Mouse (Mus musculus): ENCODE measurements around the gene Arl10. TPM values are rescaled to one million over a fixed set of nuclear protein-coding genes. Genes with fewer than 3 reads are reported as not detected.

Gene Arl10
- total and polyA plus RNA-seq, 3 experiments = 6.2 to 8.9 (median 6.8) TPM

- WGBS = 64% methylated on average over 11 of the region's 11 CpGs
- Histone ChIP-seq H3K79me2 (replicated peaks; ENCODE audit: control insufficient read depth, insufficient read depth, low read length) (peaks cover 1% of the 10 kb centered on the region; the same call in 1 of the 2 replicates), H3K9ac (ENCODE audit: low read depth, low read length) (no peak overlapping the region), H3K4me1 (ENCODE audit: control insufficient read depth, insufficient read depth, low read length) (peaks cover 7% of the 10 kb centered on the region), H3K27ac (peak overlapping the region; percentile 18), H3K36me3 (ENCODE audit: control insufficient read depth, insufficient read depth, low read length) (0 out of 2 replicates have a peak, but pooled peaks cover 2% of the 10 kb centered on the region), H3K4me3 (no peak overlapping the region), H3K27me3 (ENCODE audit: control insufficient read depth, insufficient read depth, low read length) (no peaks in the 10 kb centered on the region)
- intact Hi-C loops (cut with DNase I) = no loop called here
- TF ChIP-seq EP300 (IDR thresholded peaks at IDR 0.05; ENCODE audit: insufficient read depth, low read depth, low read length) = no peak
- TF ChIP-seq POLR2A (IDR thresholded peaks at IDR 0.05; ENCODE audit: insufficient read depth, low read depth, low read length) = no peak
- no peak for TF ChIP-seq CTCF (IDR thresholded peaks at IDR 0.05)
- no peak for DNase-seq
Observed at GRCm38 (mm10) chr13:54585831-54586230, 11.0 kb downstream of the Arl10 start.

- Histone ChIP-seq H3K4me3 (peak overlapping the region; percentile 65), H3K36me3 (ENCODE audit: control insufficient read depth, insufficient read depth, low read length) (no peaks in the 10 kb centered on the region), H3K4me1 (ENCODE audit: control insufficient read depth, insufficient read depth, low read length) (peaks cover 4% of the 10 kb centered on the region), H3K79me2 (replicated peaks; ENCODE audit: control insufficient read depth, insufficient read depth, low read length) (peaks cover 1% of the 10 kb centered on the region; the same call in 1 of the 2 replicates), H3K27me3 (ENCODE audit: control insufficient read depth, insufficient read depth, low read length) (no peaks in the 10 kb centered on the region), H3K27ac (peak overlapping the region; percentile 94), H3K9ac (ENCODE audit: low read depth, low read length) (peak overlapping the region; percentile 60)
- no peak for DNase-seq
- intact Hi-C loops (cut with DNase I) = no loop called here
- no peak for TF ChIP-seq POLR2A (IDR thresholded peaks at IDR 0.05; ENCODE audit: insufficient read depth, low read depth, low read length)
- TF ChIP-seq EP300 (IDR thresholded peaks at IDR 0.05; ENCODE audit: insufficient read depth, low read depth, low read length) = no peak
- TF ChIP-seq CTCF (IDR thresholded peaks at IDR 0.05) = no peak
- 1% methylated on average over 24 of the region's 24 CpGs for WGBS
Observed at GRCm38 (mm10) chr13:54589414-54589995, 14.7 kb downstream of the Arl10 start.

GRCm38 (mm10) chr13:54589996-54590951 is 15.5 kb downstream of the Arl10 start, which contains the start of the genes Nop16 and Higd2a:
Nop16 (minus strand) TSS chr13:54590090.
Higd2a (plus strand) TSS chr13:54590207.
- Histone ChIP-seq H3K4me1 (ENCODE audit: control insufficient read depth, insufficient read depth, low read length) (peaks cover 4% of the 10 kb centered on the region), H3K4me3 (peak within 1 kb of the TSS; percentile 65), H3K36me3 (ENCODE audit: control insufficient read depth, insufficient read depth, low read length) (no peaks in the 10 kb centered on the region), H3K27ac (peak within 1 kb of the TSS; percentile 94), H3K79me2 (replicated peaks; ENCODE audit: control insufficient read depth, insufficient read depth, low read length) (peaks cover 1% of the 10 kb centered on the region; the same call in 1 of the 2 replicates), H3K27me3 (ENCODE audit: control insufficient read depth, insufficient read depth, low read length) (no peaks in the 10 kb centered on the region), H3K9ac (ENCODE audit: low read depth, low read length) (peak within 1 kb of the TSS; percentile 94)
- WGBS = under 1% methylated on average over 51 of the region's 51 CpGs
- intact Hi-C loops (cut with DNase I) = loop anchor here (1.0 to 2.0 kb wide), 4 partner anchors 15 to 31 kb away; partner anchors contain the start of genes 4833439L19Rik, Arl10, Cltb and Faf2
- TF ChIP-seq CTCF (IDR thresholded peaks at IDR 0.05) (no peak), POLR2A (IDR thresholded peaks at IDR 0.05; ENCODE audit: insufficient read depth, low read depth, low read length) (peak; percentile 93)
- peak; percentile 95 to 97 for DNase-seq

GRCm38 (mm10) chr13:54591776-54592356 is 17.1 kb downstream of the Arl10 start:
- Histone ChIP-seq H3K27me3 (ENCODE audit: control insufficient read depth, insufficient read depth, low read length) (no peaks in the 10 kb centered on the region), H3K9ac (ENCODE audit: low read depth, low read length) (no peak overlapping the region), H3K79me2 (replicated peaks; ENCODE audit: control insufficient read depth, insufficient read depth, low read length) (peaks cover 1% of the 10 kb centered on the region; the same call in 1 of the 2 replicates), H3K4me1 (ENCODE audit: control insufficient read depth, insufficient read depth, low read length) (peaks cover 4% of the 10 kb centered on the region), H3K27ac (no peak overlapping the region), H3K4me3 (no peak overlapping the region), H3K36me3 (ENCODE audit: control insufficient read depth, insufficient read depth, low read length) (no peaks in the 10 kb centered on the region)
- TF ChIP-seq POLR2A (IDR thresholded peaks at IDR 0.05; ENCODE audit: insufficient read depth, low read depth, low read length) (no peak), EP300 (IDR thresholded peaks at IDR 0.05; ENCODE audit: insufficient read depth, low read depth, low read length) (no peak), CTCF (IDR thresholded peaks at IDR 0.05) (no peak)
- intact Hi-C loops (cut with DNase I) = loop anchor here (2.0 kb wide), 2 partner anchors 19 to 27 kb away; partner anchors contain the start of genes 4833439L19Rik and Cltb
- whole genome bisulfite sequencing = 71% methylated on average over 8 of the region's 8 CpGs
- no peak for DNase-seq

GRCm38 (mm10) chr13:54593617-54594016 is 18.8 kb downstream of the Arl10 start:
- TF ChIP-seq EP300 (IDR thresholded peaks at IDR 0.05; ENCODE audit: insufficient read depth, low read depth, low read length) = no peak
- no peak for TF ChIP-seq POLR2A (IDR thresholded peaks at IDR 0.05; ENCODE audit: insufficient read depth, low read depth, low read length)
- no peak for TF ChIP-seq CTCF (IDR thresholded peaks at IDR 0.05)
- intact Hi-C loops (cut with DNase I) = no loop called here
- H3K27me3 ChIP-seq (ENCODE audit: control insufficient read depth, insufficient read depth, low read length) = no peaks in the 10 kb centered on the region
- DNase-seq = peak in 1 of 2 experiments; percentile 26
- H3K79me2 ChIP-seq (replicated peaks; ENCODE audit: control insufficient read depth, insufficient read depth, low read length) = peaks cover 1% of the 10 kb centered on the region; the same call in 1 of the 2 replicates
- no peak overlapping the region for H3K4me3 ChIP-seq
- no peaks in the 10 kb centered on the region for H3K36me3 ChIP-seq (ENCODE audit: control insufficient read depth, insufficient read depth, low read length)
- H3K4me1 ChIP-seq (ENCODE audit: control insufficient read depth, insufficient read depth, low read length) = peaks cover 8% of the 10 kb centered on the region
- 83% methylated on average over 11 of the region's 11 CpGs for WGBS
- no peak overlapping the region for H3K27ac ChIP-seq
- no peak overlapping the region for H3K9ac ChIP-seq (ENCODE audit: low read depth, low read length)

Measured in heart, adult 2 months (tissue).